In the genomic region with DNA sequence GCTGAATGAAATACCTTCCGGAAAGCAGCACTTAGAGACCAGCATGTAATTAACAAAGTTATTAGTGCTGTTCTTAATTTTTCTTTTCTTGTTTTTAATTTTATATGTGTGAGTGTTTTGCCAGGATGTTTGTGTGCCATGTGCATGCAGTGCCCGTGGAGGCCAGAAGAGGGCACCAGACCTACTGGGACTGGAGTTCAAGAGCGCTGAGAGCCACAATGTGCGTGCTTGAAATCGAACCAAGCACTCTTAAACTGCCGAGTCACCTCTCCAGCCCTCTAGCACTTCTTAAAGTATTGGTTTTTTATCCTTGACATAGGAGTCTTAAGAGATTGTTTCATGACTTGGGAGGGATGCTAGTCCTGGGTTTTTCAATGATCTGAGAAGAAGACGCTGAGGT, we compare ENCODE assay signal across 8 mouse cellular contexts. TPM values are rescaled to one million over a fixed set of nuclear protein-coding genes. Genes with fewer than 3 reads are reported as not detected.
DNase-seq lines count a peak whose midpoint lies in the region; ATAC-seq and TF ChIP-seq lines count a peak whose summit lies in the region.
"Had no signal": no experiment of that assay in that cellular context is flagged by ENCODE, and none has a peak within 500 bp of the region (broad histone marks: within the 10 kb centered on the region; RNA-seq: fewer than 3 reads in every experiment).

No protein-coding gene starts in this region.

- no peaks in the 10 kb centered on the region for H3K9me3 ChIP-seq in limb, embryonic 11.5 days (ENCODE audit: control insufficient read depth, low read length)
- no peaks in the 10 kb centered on the region for H3K9me3 ChIP-seq in limb, embryonic 10.5 days (replicated peaks)
- no peaks in the 10 kb centered on the region for H3K9me3 ChIP-seq in E14TG2a.4 (ENCODE audit: low read length)

- no peaks in the 10 kb centered on the region; the same call in 1 of the 2 replicates for H3K4me1 ChIP-seq in limb, embryonic 11.5 days (ENCODE audit: control insufficient read depth, insufficient read depth, low read length)
- H3K4me1 ChIP-seq in limb, embryonic 10.5 days, result no peaks in the 10 kb centered on the region
- H3K4me1 ChIP-seq in E14TG2a.4 (replicated peaks; ENCODE audit: low read depth, low read length), result peaks cover 8% of the 10 kb centered on the region

- H3K27ac ChIP-seq in limb, embryonic 11.5 days (replicated peaks; ENCODE audit: low read depth, low read length), result no peak overlapping the region
- no peak overlapping the region for H3K27ac ChIP-seq in limb, embryonic 10.5 days

- H3K36me3 ChIP-seq in limb, embryonic 11.5 days (ENCODE audit: control insufficient read depth, insufficient read depth, low read length), result no peaks in the 10 kb centered on the region
- no peaks in the 10 kb centered on the region for H3K36me3 ChIP-seq in limb, embryonic 10.5 days
- no peaks in the 10 kb centered on the region for H3K36me3 ChIP-seq in E14TG2a.4 (ENCODE audit: insufficient read depth, low read length)
- H3K36me3 ChIP-seq in splenic B cell, adult 2 months (ENCODE audit: control insufficient read depth, insufficient read depth, low read length, poor library complexity, severe bottlenecking), result no peaks in the 10 kb centered on the region

- peak; percentile 32 for DNase-seq in limb, embryonic 11.5 days (ENCODE audit: low spot score)
- no peak for DNase-seq in limb, embryonic 10.5 days (ENCODE audit: low spot score)
- no peak for DNase-seq in Patski (ENCODE audit: low read depth, low spot score)
- DNase-seq in splenic B cell, adult 2 months (ENCODE audit: low read depth, low spot score), result peak; percentile 40
- no peak for DNase-seq in layer of hippocampus, adult 8-10 months (ENCODE audit: low spot score in 2 of 2)
- DNase-seq in cerebellum, adult 9-10 months, result no peak

- no peak overlapping the region for H3K4me3 ChIP-seq in limb, embryonic 11.5 days (ENCODE audit: low read depth, low read length)
- H3K4me3 ChIP-seq in limb, embryonic 10.5 days, result no peak overlapping the region
- H3K4me3 ChIP-seq in E14TG2a.4 (replicated peaks; ENCODE audit: low read length), result peak overlapping the region; percentile 26; the same call in 1 of the 2 replicates

- CTCF ChIA-PET in Patski (lab: Charles Lee), result no interaction called here

- ATAC-seq in limb, embryonic 11.5 days (ENCODE audit: insufficient number of reproducible peaks, low FRiP score, low TSS enrichment, low read depth), result no peak
- ATAC-seq in Patski, result no peak

- POLR2A ChIA-PET in Patski (lab: Charles Lee), result no interaction called here

- no peak overlapping the region for H3K9ac ChIP-seq in limb, embryonic 11.5 days (ENCODE audit: low read length)

- no peak overlapping the region for H3K4me2 ChIP-seq in limb, embryonic 11.5 days (ENCODE audit: low read depth, severe bottlenecking)

- WGBS in limb, embryonic 11.5 days, result 86% methylated on average over 7 of the region's 7 CpGs
- WGBS in limb, embryonic 10.5 days, result 86% methylated on average over 7 of the region's 7 CpGs

- in situ Hi-C loops in Patski (cut with MboI; ENCODE audit: low pct_unique_long_range_greater_than_20kb), result no loop called here

- TF ChIP-seq CTCF in E14TG2a.4 (conservative IDR thresholded peaks at IDR 0.05; ENCODE audit: low read length) (peak; percentile 96), Patski (IDR thresholded peaks at IDR 0.05) (peak; percentile 58)

- no peaks in the 10 kb centered on the region for H3K27me3 ChIP-seq in limb, embryonic 11.5 days (ENCODE audit: control insufficient read depth, insufficient read depth, low read length)
- no peaks in the 10 kb centered on the region for H3K27me3 ChIP-seq in limb, embryonic 10.5 days (ENCODE audit: low read depth, poor library complexity, severe bottlenecking)
- H3K27me3 ChIP-seq in E14TG2a.4 (ENCODE audit: insufficient read depth, low read length) (0 out of 2 replicates have a peak, but pooled peaks cover 4% of the 10 kb centered on the region), Patski (no peaks in the 10 kb centered on the region)
- no peaks in the 10 kb centered on the region for H3K27me3 ChIP-seq in splenic B cell, adult 2 months (ENCODE audit: control insufficient read depth, insufficient read depth, low read length, poor library complexity, severe bottlenecking)

RNA-seq across cellular contexts. Expression of gene Fam81a, which starts 26.6 kb away (rescaled TPM):
- polyA plus RNA-seq in limb, embryonic 11.5 days (2014; fragmentation: Nextera tagmentation; extraction: Ambion mirVana), result 1.7 and 2.3 TPM in 2 replicates
- 1.6 and 2.1 TPM in 2 replicates for polyA plus RNA-seq in limb, embryonic 10.5 days (2016; fragmentation: Nextera tagmentation; extraction: Ambion mirVana)
- 64.4 TPM for polyA plus RNA-seq in Patski (2021)
- total RNA-seq in layer of hippocampus, adult 8-10 months (2022), result 100 to 1,000 TPM in 1 of 4 experiments, 10 to 100 TPM in 3; 91.7 to 101 (median 94.0) TPM
- total RNA-seq: megakaryocyte progenitor cell, adult 5-6 weeks had no signal

RNA-seq across cellular contexts. Expression of gene Myo1e, which starts 38.2 kb away (rescaled TPM):
- 16.9 and 18.0 TPM in 2 replicates for polyA plus RNA-seq in limb, embryonic 11.5 days (2014; fragmentation: Nextera tagmentation; extraction: Ambion mirVana)
- polyA plus RNA-seq in limb, embryonic 10.5 days (2016; fragmentation: Nextera tagmentation; extraction: Ambion mirVana), result 13.3 and 18.9 TPM in 2 replicates
- 78.5 TPM for polyA plus RNA-seq in Patski (2021)
- total RNA-seq in layer of hippocampus, adult 8-10 months (2022), result 10 to 100 TPM in 3 of 4 experiments, 1 to 10 TPM in 1; 8.6 to 30.0 (median 18.7) TPM
- total RNA-seq: megakaryocyte progenitor cell, adult 5-6 weeks had no signal

Comparison
In these comparisons a context has a peak if more than half of its experiments do, and no peak if none do; other contexts are left out.
1. DNase-seq: peak in limb, embryonic 11.5 days (single experiment) and splenic B cell, adult 2 months (single experiment); none in limb, embryonic 10.5 days (single experiment), Patski (single experiment), layer of hippocampus, adult 8-10 months (0 of 2) and cerebellum, adult 9-10 months (single experiment).
2. RNA of gene Fam81a, which starts 26.6 kb away (polyA plus RNA-seq): 64.4 TPM in Patski (single experiment); 1.7 to 2.3 TPM in limb, embryonic 11.5 days and 1.6 to 2.1 TPM in limb, embryonic 10.5 days; every median in the first group is over 10 times any median in the second.